In genomic region chr9:57417341-57417740, GRCm38 (mm10) we compare ENCODE assay signal across 20 mouse cellular contexts. TPM values are rescaled to one million over a fixed set of nuclear protein-coding genes. Genes with fewer than 3 reads are reported as not detected.
DNase-seq lines count a peak whose midpoint lies in the region; ATAC-seq and TF ChIP-seq lines count a peak whose summit lies in the region.
"Had no signal": no experiment of that assay in that cellular context is flagged by ENCODE, and none has a peak within 500 bp of the region (broad histone marks: within the 10 kb centered on the region; RNA-seq: fewer than 3 reads in every experiment).

No protein-coding gene starts in this region.

- H3K36me3 ChIP-seq in heart, embryonic 13.5 days, result peaks cover 18% of the 10 kb centered on the region; the same call in 1 of the 2 replicates
- H3K36me3 ChIP-seq in heart, embryonic 11.5 days (ENCODE audit: control insufficient read depth, insufficient read depth, low read length), result peaks cover 3% of the 10 kb centered on the region; the same call in 1 of the 2 replicates
- H3K36me3 ChIP-seq: stomach, embryonic 15.5 days had no signal

- H3K4me3 ChIP-seq in heart, embryonic 13.5 days, result no peak overlapping the region
- H3K4me3 ChIP-seq in heart, embryonic 11.5 days (ENCODE audit: low read depth, low read length), result no peak overlapping the region
- no peak overlapping the region for H3K4me3 ChIP-seq in gastrocnemius, adult 2 months
- H3K4me3 ChIP-seq: embryonic facial prominence, embryonic 12.5 days; heart, embryonic 12.5 days; hindbrain, embryonic 13.5 days; limb, embryonic 13.5 days; midbrain, embryonic 15.5 days; neural tube, embryonic 13.5 days; stomach, embryonic 15.5 days had no signal

- peaks cover 34% of the 10 kb centered on the region for H3K4me1 ChIP-seq in heart, embryonic 13.5 days
- H3K4me1 ChIP-seq in heart, embryonic 11.5 days (ENCODE audit: control insufficient read depth, insufficient read depth, low read length), result peaks cover 26% of the 10 kb centered on the region

- H3K27ac ChIP-seq in heart, embryonic 13.5 days (replicated peaks), result no peak overlapping the region
- H3K27ac ChIP-seq in heart, embryonic 11.5 days (ENCODE audit: low read depth, low read length), result no peak overlapping the region
- H3K27ac ChIP-seq in gastrocnemius, adult 2 months, result peak overlapping the region; percentile 35; the same call in 1 of the 2 replicates
- H3K27ac ChIP-seq: embryonic facial prominence, embryonic 12.5 days; hindbrain, embryonic 13.5 days; limb, embryonic 13.5 days; midbrain, embryonic 15.5 days; neural tube, embryonic 13.5 days; stomach, embryonic 15.5 days had no signal

- ATAC-seq in heart, embryonic 13.5 days (ENCODE audit: extremely low read depth, insufficient number of reproducible peaks, low FRiP score, low TSS enrichment), result no peak
- no peak for ATAC-seq in heart, embryonic 11.5 days (replicated peaks; ENCODE audit: insufficient number of reproducible peaks, low FRiP score, low TSS enrichment)
- ATAC-seq: forebrain, embryonic 14.5 days; midbrain, embryonic 15.5 days had no signal

- no peak for TF ChIP-seq CTCF in gastrocnemius, adult 2 months (IDR thresholded peaks at IDR 0.05)

- peak; percentile 22 for DNase-seq in Muller cell, postnatal 12 days (ENCODE audit: inconsistent ontology term)
- peak; percentile 82 to 92 for DNase-seq in cerebellum, adult 18-20 months
- peak; percentile 77 for DNase-seq in gastrocnemius, adult 2 months
- DNase-seq in thymus, postnatal 25 days, result no peak
- no peak for DNase-seq in lung, postnatal 14 days
- no peak for DNase-seq in frontal cortex, postnatal 14 days (ENCODE audit: low spot score in 2 of 2)
- DNase-seq: kidney, adult 2 months; lung, embryonic 14.5 days; right cerebral cortex, postnatal 4 days had no signal

- no peak overlapping the region for H3K4me2 ChIP-seq in heart, embryonic 13.5 days
- H3K4me2 ChIP-seq in heart, embryonic 11.5 days, result no peak overlapping the region
- H3K4me2 ChIP-seq: embryonic facial prominence, embryonic 12.5 days; heart, embryonic 12.5 days; hindbrain, embryonic 13.5 days; limb, embryonic 13.5 days; lung, embryonic 14.5 days; midbrain, embryonic 15.5 days; neural tube, embryonic 13.5 days; stomach, embryonic 15.5 days had no signal

- WGBS in heart, embryonic 13.5 days, result 73% methylated on average over 8 of the region's 8 CpGs
- WGBS in heart, embryonic 11.5 days (ENCODE audit: insufficient replicate concordance), result 70% methylated on average over 8 of the region's 8 CpGs

- no peaks in the 10 kb centered on the region for H3K9me3 ChIP-seq in heart, embryonic 13.5 days
- no peaks in the 10 kb centered on the region for H3K9me3 ChIP-seq in heart, embryonic 11.5 days (replicated peaks; ENCODE audit: control insufficient read depth, low read length)
- H3K9me3 ChIP-seq: embryonic facial prominence, embryonic 12.5 days; heart, embryonic 12.5 days; hindbrain, embryonic 13.5 days; limb, embryonic 13.5 days; midbrain, embryonic 15.5 days; neural tube, embryonic 13.5 days; stomach, embryonic 15.5 days had no signal

- peak overlapping the region; percentile 40; the same call in 1 of the 2 replicates for H3K9ac ChIP-seq in heart, embryonic 13.5 days
- H3K9ac ChIP-seq in heart, embryonic 11.5 days (ENCODE audit: low read depth, low read length), result no peak overlapping the region
- H3K9ac ChIP-seq: embryonic facial prominence, embryonic 12.5 days; heart, embryonic 12.5 days; hindbrain, embryonic 13.5 days; limb, embryonic 13.5 days; lung, embryonic 14.5 days; midbrain, embryonic 15.5 days; neural tube, embryonic 13.5 days; stomach, embryonic 15.5 days had no signal

- intact Hi-C loops in gastrocnemius, adult 2 months (cut with DNase I), result no loop called here

- no peaks in the 10 kb centered on the region; the same call in 1 of the 2 replicates for H3K27me3 ChIP-seq in heart, embryonic 13.5 days (replicated peaks)
- no peaks in the 10 kb centered on the region for H3K27me3 ChIP-seq in heart, embryonic 11.5 days (ENCODE audit: control insufficient read depth, insufficient read depth, low read length)
- H3K27me3 ChIP-seq: CH12.LX; embryonic facial prominence, embryonic 12.5 days; heart, embryonic 12.5 days; hindbrain, embryonic 13.5 days; limb, embryonic 13.5 days; midbrain, embryonic 15.5 days; neural tube, embryonic 13.5 days; stomach, embryonic 15.5 days had no signal

RNA-seq across cellular contexts. Expression of gene Ppcdc, which starts 22.6 kb away (rescaled TPM):
- 15.0 and 18.7 TPM in 2 replicates for polyA plus RNA-seq in heart, embryonic 13.5 days (2015; fragmentation: Nextera tagmentation; extraction: Ambion mirVana)
- 18.7 and 21.8 TPM in 2 replicates for polyA plus RNA-seq in heart, embryonic 11.5 days (2014; fragmentation: Nextera tagmentation; extraction: Ambion mirVana)
- total RNA-seq in gastrocnemius, adult 2 months (2021), result 1 to 10 TPM; 7.8 to 8.1 TPM

RNA-seq across cellular contexts. Expression of gene Scamp5, which starts 50.5 kb away (rescaled TPM):
- polyA plus RNA-seq in heart, embryonic 13.5 days (2015; fragmentation: Nextera tagmentation; extraction: Ambion mirVana), result 9.8 and 10.0 TPM in 2 replicates
- 5.8 and 7.9 TPM in 2 replicates for polyA plus RNA-seq in heart, embryonic 11.5 days (2014; fragmentation: Nextera tagmentation; extraction: Ambion mirVana)
- under 1 TPM; 0.82 to 0.95 TPM for total RNA-seq in gastrocnemius, adult 2 months (2021)

Comparison
In these comparisons a context has a peak if more than half of its experiments do, and no peak if none do; other contexts are left out.
1. DNase-seq: peak in Muller cell, postnatal 12 days (single experiment), cerebellum, adult 18-20 months (2 of 2) and gastrocnemius, adult 2 months (single experiment); none in thymus, postnatal 25 days (single experiment), lung, postnatal 14 days (single experiment) and frontal cortex, postnatal 14 days (0 of 2).